16 mouse cellular contexts compared by ENCODE assay signal in genomic region chr13:73009547-73010475, GRCm38 (mm10).
A peak's percentile ranks its signal among the peaks of the same experiment; 100 is the strongest.
DNase-seq lines count a peak whose midpoint lies in the region; ATAC-seq lines count a peak whose summit lies in the region.
"Had no signal": no experiment of that assay in that cellular context is flagged by ENCODE, and none has a peak within 500 bp of the region (broad histone marks: within the 10 kb centered on the region; RNA-seq: fewer than 3 reads in every experiment).

No protein-coding gene starts in this region.

- H3K4me2 ChIP-seq in hindbrain, embryonic 11.5 days (replicated peaks; ENCODE audit: low read depth, low read length): no peak overlapping the region
- no peak overlapping the region for H3K4me2 ChIP-seq in neural tube, embryonic 11.5 days (ENCODE audit: low read depth)
- H3K4me2 ChIP-seq in limb, embryonic 13.5 days (replicated peaks): peak overlapping the region; percentile 51
- H3K4me2 ChIP-seq in neural tube, embryonic 14.5 days (ENCODE audit: low read depth, low read length): peak overlapping the region; percentile 29; the same call in 1 of the 2 replicates
- H3K4me2 ChIP-seq: liver, embryonic 13.5 days had no signal

- H3K4me1 ChIP-seq in hindbrain, embryonic 11.5 days (replicated peaks; ENCODE audit: control insufficient read depth, insufficient read depth, low read length): no peaks in the 10 kb centered on the region
- H3K4me1 ChIP-seq in hindbrain, embryonic 10.5 days (replicated peaks): peaks cover 4% of the 10 kb centered on the region; the same call in 1 of the 2 replicates
- H3K4me1 ChIP-seq in neural tube, embryonic 11.5 days (ENCODE audit: control insufficient read depth, insufficient read depth, low read length): no peaks in the 10 kb centered on the region
- H3K4me1 ChIP-seq in limb, embryonic 13.5 days: peaks cover 12% of the 10 kb centered on the region
- no peaks in the 10 kb centered on the region for H3K4me1 ChIP-seq in neural tube, embryonic 14.5 days (ENCODE audit: control insufficient read depth, insufficient read depth, low read length)
- H3K4me1 ChIP-seq in heart, embryonic 10.5 days: no peaks in the 10 kb centered on the region
- H3K4me1 ChIP-seq: liver, embryonic 13.5 days had no signal

- 0 out of 2 replicates have a peak, but pooled peaks have one; percentile 38 for ATAC-seq in hindbrain, embryonic 11.5 days (ENCODE audit: low FRiP score)
- 0 out of 2 replicates have a peak, but pooled peaks have one; percentile 16 for ATAC-seq in neural tube, embryonic 11.5 days (ENCODE audit: insufficient read depth, low FRiP score, low TSS enrichment)
- ATAC-seq in limb, embryonic 13.5 days (ENCODE audit: low FRiP score, low read depth): peak; percentile 62
- ATAC-seq in neural tube, embryonic 14.5 days (ENCODE audit: low read depth): peak; percentile 47; the same call in 1 of the 2 replicates

- no peaks in the 10 kb centered on the region for H3K9me3 ChIP-seq in hindbrain, embryonic 11.5 days (ENCODE audit: control insufficient read depth, low read length)
- H3K9me3 ChIP-seq in hindbrain, embryonic 10.5 days: no peaks in the 10 kb centered on the region
- no peaks in the 10 kb centered on the region for H3K9me3 ChIP-seq in neural tube, embryonic 11.5 days (ENCODE audit: control insufficient read depth, low read length)
- no peaks in the 10 kb centered on the region for H3K9me3 ChIP-seq in limb, embryonic 13.5 days
- no peaks in the 10 kb centered on the region for H3K9me3 ChIP-seq in neural tube, embryonic 14.5 days (ENCODE audit: control insufficient read depth, low read length)
- H3K9me3 ChIP-seq in heart, embryonic 10.5 days: no peaks in the 10 kb centered on the region
- H3K9me3 ChIP-seq: liver, embryonic 13.5 days had no signal

- no peaks in the 10 kb centered on the region for H3K27me3 ChIP-seq in hindbrain, embryonic 11.5 days (ENCODE audit: control insufficient read depth, insufficient read depth, low read length)
- peaks cover 33% of the 10 kb centered on the region; the same call in 1 of the 2 replicates for H3K27me3 ChIP-seq in hindbrain, embryonic 10.5 days (ENCODE audit: insufficient read depth, poor library complexity, severe bottlenecking)
- no peaks in the 10 kb centered on the region for H3K27me3 ChIP-seq in neural tube, embryonic 11.5 days (ENCODE audit: control insufficient read depth, insufficient read depth, low read length)
- H3K27me3 ChIP-seq in limb, embryonic 13.5 days: peaks cover 7% of the 10 kb centered on the region; the same call in 1 of the 2 replicates
- H3K27me3 ChIP-seq in neural tube, embryonic 14.5 days (ENCODE audit: control insufficient read depth, insufficient read depth, low read length): no peaks in the 10 kb centered on the region
- 0 out of 2 replicates have a peak, but pooled peaks cover 5% of the 10 kb centered on the region for H3K27me3 ChIP-seq in heart, embryonic 10.5 days (ENCODE audit: insufficient read depth, poor library complexity, severe bottlenecking)
- H3K27me3 ChIP-seq: liver, embryonic 13.5 days had no signal

- WGBS in hindbrain, embryonic 11.5 days: 85% methylated on average over 15 of the region's 15 CpGs
- WGBS in hindbrain, embryonic 10.5 days: 85% methylated on average over 15 of the region's 15 CpGs
- 80% methylated on average over 15 of the region's 15 CpGs for WGBS in neural tube, embryonic 11.5 days
- WGBS in limb, embryonic 13.5 days: 71% methylated on average over 15 of the region's 15 CpGs
- WGBS in neural tube, embryonic 14.5 days: 75% methylated on average over 15 of the region's 15 CpGs
- WGBS in heart, embryonic 10.5 days: 82% methylated on average over 15 of the region's 15 CpGs

- no peak overlapping the region for H3K4me3 ChIP-seq in hindbrain, embryonic 11.5 days (ENCODE audit: low read depth, low read length)
- H3K4me3 ChIP-seq in hindbrain, embryonic 10.5 days: no peak overlapping the region
- no peak overlapping the region for H3K4me3 ChIP-seq in neural tube, embryonic 11.5 days (ENCODE audit: low read depth, low read length)
- H3K4me3 ChIP-seq in limb, embryonic 13.5 days: no peak overlapping the region
- peak overlapping the region; percentile 9; the same call in 1 of the 2 replicates for H3K4me3 ChIP-seq in neural tube, embryonic 14.5 days (ENCODE audit: low read depth, low read length)
- H3K4me3 ChIP-seq in heart, embryonic 10.5 days: no peak overlapping the region
- H3K4me3 ChIP-seq: left cerebral cortex, adult 2 months; liver, embryonic 13.5 days; myocyte had no signal

- no peak for DNase-seq in hindbrain, embryonic 11.5 days (ENCODE audit: low spot score)
- no peak for DNase-seq in hindbrain, embryonic 10.5 days (ENCODE audit: low spot score)
- no peak for DNase-seq in neural tube, embryonic 11.5 days (ENCODE audit: low spot score)
- no peak for DNase-seq in neural tube, embryonic 10.5 days (ENCODE audit: extremely low spot score, low spot score)
- DNase-seq in heart, embryonic 10.5 days (ENCODE audit: low spot score): no peak
- no peak for DNase-seq in gastrocnemius, postnatal 36 days
- DNase-seq: B cell, adult 2 months; cerebellum, adult 11 months; heart, postnatal 14 days; kidney, postnatal 36 days; liver, embryonic 13.5 days; lung, postnatal 36 days had no signal

- H3K27ac ChIP-seq in hindbrain, embryonic 11.5 days (ENCODE audit: low read depth, low read length): no peak overlapping the region
- no peak overlapping the region for H3K27ac ChIP-seq in hindbrain, embryonic 10.5 days
- no peak overlapping the region for H3K27ac ChIP-seq in neural tube, embryonic 11.5 days (ENCODE audit: low read depth, low read length)
- no peak overlapping the region for H3K27ac ChIP-seq in limb, embryonic 13.5 days
- H3K27ac ChIP-seq in neural tube, embryonic 14.5 days (ENCODE audit: low read depth, low read length): no peak overlapping the region
- no peak overlapping the region for H3K27ac ChIP-seq in heart, embryonic 10.5 days
- H3K27ac ChIP-seq: left cerebral cortex, adult 2 months; liver, embryonic 13.5 days had no signal

- H3K36me3 ChIP-seq in hindbrain, embryonic 11.5 days (ENCODE audit: control insufficient read depth, insufficient read depth, low read length): no peaks in the 10 kb centered on the region
- no peaks in the 10 kb centered on the region for H3K36me3 ChIP-seq in hindbrain, embryonic 10.5 days
- H3K36me3 ChIP-seq in neural tube, embryonic 11.5 days (ENCODE audit: control insufficient read depth, insufficient read depth, low read length): no peaks in the 10 kb centered on the region
- H3K36me3 ChIP-seq in limb, embryonic 13.5 days: no peaks in the 10 kb centered on the region
- no peaks in the 10 kb centered on the region for H3K36me3 ChIP-seq in neural tube, embryonic 14.5 days (ENCODE audit: control insufficient read depth, insufficient read depth, low read length)
- no peaks in the 10 kb centered on the region for H3K36me3 ChIP-seq in heart, embryonic 10.5 days
- H3K36me3 ChIP-seq: liver, embryonic 13.5 days had no signal

- no peak overlapping the region for H3K9ac ChIP-seq in hindbrain, embryonic 11.5 days (ENCODE audit: low read depth, low read length)
- no peak overlapping the region for H3K9ac ChIP-seq in neural tube, embryonic 11.5 days (ENCODE audit: low read length)
- no peak overlapping the region for H3K9ac ChIP-seq in limb, embryonic 13.5 days
- H3K9ac ChIP-seq in neural tube, embryonic 14.5 days (replicated peaks; ENCODE audit: low read depth, low read length): no peak overlapping the region
- H3K9ac ChIP-seq: liver, embryonic 13.5 days had no signal

- intact Hi-C loops in gastrocnemius, postnatal 36 days (cut with DNase I): no loop called here

Comparison
In these comparisons a context has a peak if more than half of its experiments do, and no peak if none do; other contexts are left out.
1. H3K4me2 ChIP-seq: peak in limb, embryonic 13.5 days (single experiment) and neural tube, embryonic 14.5 days (single experiment); none in hindbrain, embryonic 11.5 days (single experiment) and neural tube, embryonic 11.5 days (single experiment).
2. Peak in every context shown above with its lines, with median percentiles within 50 percentile points of each other: ATAC-seq.